8 mouse cellular contexts compared by ENCODE assay signal in the genomic region with DNA sequence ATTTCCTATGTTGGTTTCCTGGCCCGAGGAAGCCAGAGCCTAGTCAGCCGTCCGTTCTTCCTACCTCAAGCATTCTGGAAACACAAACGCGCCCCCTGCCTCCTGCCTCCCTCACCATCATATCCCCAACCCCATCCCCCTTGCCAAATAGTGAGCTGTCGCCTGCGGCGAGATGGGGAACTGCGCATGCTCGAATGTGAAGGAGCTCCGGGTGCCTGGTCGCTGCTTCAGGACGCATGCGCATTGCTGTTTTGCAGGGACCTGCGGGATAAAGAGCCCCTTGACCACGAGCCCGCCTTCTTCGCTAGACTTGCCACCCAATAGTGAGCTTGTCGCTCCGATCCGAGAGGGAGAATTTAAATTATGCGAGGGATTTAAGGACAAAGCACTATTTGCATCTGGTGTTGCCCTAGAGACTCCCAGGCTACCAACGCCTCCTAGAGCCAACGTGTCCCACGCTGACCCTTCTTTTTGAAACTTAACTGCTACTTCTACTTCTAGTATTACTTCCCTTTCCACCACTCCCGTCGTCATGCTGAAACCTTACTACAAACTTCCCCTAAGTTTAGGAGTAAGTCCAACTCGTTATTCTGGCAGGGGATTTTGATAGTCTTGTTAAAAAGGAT. TPM values are rescaled to one million over a fixed set of nuclear protein-coding genes. Genes with fewer than 3 reads are reported as not detected.
A peak's percentile ranks its signal among the peaks of the same experiment; 100 is the strongest.
DNase-seq lines count a peak whose midpoint lies in the region; ATAC-seq and TF ChIP-seq lines count a peak whose summit lies in the region.

No protein-coding gene starts in this region.

- peak overlapping the region; percentile 93 for H3K27ac ChIP-seq in forebrain, embryonic 11.5 days (ENCODE audit: low read depth, low read length)
- peak overlapping the region; percentile 91 for H3K27ac ChIP-seq in heart, embryonic 16.5 days (ENCODE audit: low read length)
- H3K27ac ChIP-seq in liver, embryonic 13.5 days, result peak overlapping the region; percentile 93
- H3K27ac ChIP-seq in stomach, embryonic 14.5 days (ENCODE audit: low read length), result peak overlapping the region; percentile 93

- peaks cover 8% of the 10 kb centered on the region for H3K36me3 ChIP-seq in E14TG2a.4 (ENCODE audit: insufficient read depth, low read length)
- H3K36me3 ChIP-seq in forebrain, embryonic 11.5 days (ENCODE audit: control insufficient read depth, insufficient read depth, low read length), result no peaks in the 10 kb centered on the region
- no peaks in the 10 kb centered on the region for H3K36me3 ChIP-seq in heart, embryonic 16.5 days (ENCODE audit: control insufficient read depth, insufficient read depth)
- H3K36me3 ChIP-seq in liver, embryonic 13.5 days, result peaks cover 8% of the 10 kb centered on the region
- peaks cover 3% of the 10 kb centered on the region; the same call in 1 of the 2 replicates for H3K36me3 ChIP-seq in stomach, embryonic 14.5 days (ENCODE audit: control insufficient read depth, insufficient read depth, low read length)

- H3K4me2 ChIP-seq in forebrain, embryonic 11.5 days (ENCODE audit: low read depth, low read length, severe bottlenecking), result peak overlapping the region; percentile 62
- peak overlapping the region; percentile 80 for H3K4me2 ChIP-seq in heart, embryonic 16.5 days (ENCODE audit: low read depth, low read length)
- peak overlapping the region; percentile 85 for H3K4me2 ChIP-seq in liver, embryonic 13.5 days
- peak overlapping the region; percentile 43 for H3K4me2 ChIP-seq in stomach, embryonic 14.5 days (replicated peaks; ENCODE audit: low read depth, low read length)

- under 1% methylated on average over 28 of the region's 28 CpGs for WGBS in forebrain, embryonic 11.5 days
- WGBS in heart, embryonic 16.5 days, result under 1% methylated on average over 28 of the region's 28 CpGs
- under 1% methylated on average over 28 of the region's 28 CpGs for WGBS in liver, embryonic 13.5 days (ENCODE audit: insufficient replicate concordance)
- under 1% methylated on average over 28 of the region's 28 CpGs for WGBS in stomach, embryonic 14.5 days

- peaks cover 5% of the 10 kb centered on the region for H3K9me3 ChIP-seq in E14TG2a.4 (ENCODE audit: low read length)
- H3K9me3 ChIP-seq in forebrain, embryonic 11.5 days (ENCODE audit: control insufficient read depth, low read length), result no peaks in the 10 kb centered on the region
- H3K9me3 ChIP-seq in heart, embryonic 16.5 days (replicated peaks; ENCODE audit: control insufficient read depth, low read length), result no peaks in the 10 kb centered on the region
- no peaks in the 10 kb centered on the region for H3K9me3 ChIP-seq in liver, embryonic 13.5 days (replicated peaks)
- H3K9me3 ChIP-seq in stomach, embryonic 14.5 days (ENCODE audit: control insufficient read depth, low read depth, low read length), result no peaks in the 10 kb centered on the region

- ATAC-seq in forebrain, embryonic 11.5 days (replicated peaks; ENCODE audit: low FRiP score), result peak; percentile 89
- peak; percentile 88 for ATAC-seq in heart, embryonic 16.5 days (replicated peaks; ENCODE audit: extremely low read depth, insufficient read depth, low FRiP score)
- peak; percentile 80 for ATAC-seq in liver, embryonic 13.5 days (ENCODE audit: low read depth)
- peak; percentile 85 for ATAC-seq in stomach, embryonic 14.5 days (ENCODE audit: insufficient number of reproducible peaks, insufficient read depth, low FRiP score, low read depth)

- H3K4me1 ChIP-seq in E14TG2a.4 (replicated peaks; ENCODE audit: low read depth, low read length), result peaks cover 20% of the 10 kb centered on the region
- H3K4me1 ChIP-seq in forebrain, embryonic 11.5 days (replicated peaks; ENCODE audit: control insufficient read depth, insufficient read depth, low read length), result peaks cover 3% of the 10 kb centered on the region; the same call in 1 of the 2 replicates
- H3K4me1 ChIP-seq in heart, embryonic 16.5 days (ENCODE audit: control insufficient read depth, insufficient read depth, low read length), result peaks cover 14% of the 10 kb centered on the region
- peaks cover 33% of the 10 kb centered on the region for H3K4me1 ChIP-seq in liver, embryonic 13.5 days (replicated peaks)
- H3K4me1 ChIP-seq in stomach, embryonic 14.5 days (ENCODE audit: control insufficient read depth, insufficient read depth, low read length), result peaks cover 13% of the 10 kb centered on the region

- H3K9ac ChIP-seq in forebrain, embryonic 11.5 days (ENCODE audit: low read length), result peak overlapping the region; percentile 64
- peak overlapping the region; percentile 78 for H3K9ac ChIP-seq in heart, embryonic 16.5 days (ENCODE audit: low read length)
- H3K9ac ChIP-seq in liver, embryonic 13.5 days, result peak overlapping the region; percentile 88
- peak overlapping the region; percentile 50; the same call in 1 of the 2 replicates for H3K9ac ChIP-seq in stomach, embryonic 14.5 days (replicated peaks; ENCODE audit: low read depth, low read length)

- TF ChIP-seq CTCF in E14TG2a.4 (conservative IDR thresholded peaks at IDR 0.05; ENCODE audit: low read length), result no peak

- H3K27me3 ChIP-seq in E14TG2a.4 (ENCODE audit: insufficient read depth, low read length), result peaks cover 24% of the 10 kb centered on the region
- peaks cover 2% of the 10 kb centered on the region; the same call in 1 of the 2 replicates for H3K27me3 ChIP-seq in forebrain, embryonic 11.5 days (ENCODE audit: control insufficient read depth, insufficient read depth, low read length)
- no peaks in the 10 kb centered on the region for H3K27me3 ChIP-seq in heart, embryonic 16.5 days (ENCODE audit: control insufficient read depth, insufficient read depth, low read length)
- H3K27me3 ChIP-seq in liver, embryonic 13.5 days, result peaks cover 13% of the 10 kb centered on the region
- H3K27me3 ChIP-seq in stomach, embryonic 14.5 days (ENCODE audit: control insufficient read depth, insufficient read depth, low read length), result no peaks in the 10 kb centered on the region

- H3K4me3 ChIP-seq in E14TG2a.4 (replicated peaks; ENCODE audit: low read length), result peak overlapping the region; percentile 87
- peak overlapping the region; percentile 46 for H3K4me3 ChIP-seq in forebrain, embryonic 11.5 days (ENCODE audit: low read depth, low read length)
- H3K4me3 ChIP-seq in heart, embryonic 16.5 days (ENCODE audit: low read length), result peak overlapping the region; percentile 63
- H3K4me3 ChIP-seq in liver, embryonic 13.5 days (replicated peaks), result peak overlapping the region; percentile 88
- peak overlapping the region; percentile 62 for H3K4me3 ChIP-seq in stomach, embryonic 14.5 days (ENCODE audit: low read depth, low read length)

- peak; percentile 95 for DNase-seq in c-Kit-positive CD71-positive TER-119-negative erythroid progenitor cells, embryonic 14.5 days (ENCODE audit: low read depth)
- peak; percentile 99 for DNase-seq in forebrain, embryonic 11.5 days (ENCODE audit: low spot score)
- DNase-seq in kidney, postnatal 25 days, result peak; percentile 96 to 97
- peak; percentile 92 for DNase-seq in liver, embryonic 13.5 days
- DNase-seq in natural killer cell, adult 2 months (ENCODE audit: low spot score in 2 of 2), result peak; percentile 93

RNA-seq across cellular contexts. Expression of gene Spop, which starts 0.8 kb away (rescaled TPM):
- 144 and 146 TPM in 2 replicates for polyA plus RNA-seq in forebrain, embryonic 11.5 days (2014; fragmentation: Nextera tagmentation; extraction: Ambion mirVana)
- polyA plus RNA-seq in heart, embryonic 16.5 days (2015; fragmentation: Nextera tagmentation; extraction: Ambion mirVana), result 135 and 157 TPM in 2 replicates
- 81.9 and 93.0 TPM in 2 replicates for polyA plus RNA-seq in liver, embryonic 13.5 days (2015; fragmentation: Nextera tagmentation; extraction: Ambion mirVana)
- polyA plus RNA-seq in stomach, embryonic 14.5 days (2014; fragmentation: Nextera tagmentation; extraction: Ambion mirVana), result 105 and 111 TPM in 2 replicates

RNA-seq across cellular contexts. Expression of gene Slc35b1, which starts 30.2 kb away (rescaled TPM):
- polyA plus RNA-seq in forebrain, embryonic 11.5 days (2014; fragmentation: Nextera tagmentation; extraction: Ambion mirVana), result 116 and 118 TPM in 2 replicates
- polyA plus RNA-seq in heart, embryonic 16.5 days (2015; fragmentation: Nextera tagmentation; extraction: Ambion mirVana), result 71.2 and 73.0 TPM in 2 replicates
- polyA plus RNA-seq in liver, embryonic 13.5 days (2015; fragmentation: Nextera tagmentation; extraction: Ambion mirVana), result 54.7 and 58.1 TPM in 2 replicates
- polyA plus RNA-seq in stomach, embryonic 14.5 days (2014; fragmentation: Nextera tagmentation; extraction: Ambion mirVana), result 91.0 and 98.1 TPM in 2 replicates

Comparison
In these comparisons a context has a peak if more than half of its experiments do, and no peak if none do; other contexts are left out.
1. Peak in every context shown above with its lines: DNase-seq, ATAC-seq, H3K4me3 ChIP-seq and H3K27ac ChIP-seq.